Comparison of ENCODE assay signal across 12 mouse cellular contexts in genomic region chr8:47691303-47691702, GRCm38 (mm10). TPM values are rescaled to one million over a fixed set of nuclear protein-coding genes. Genes with fewer than 3 reads are reported as not detected.
DNase-seq lines count a peak whose midpoint lies in the region; ATAC-seq lines count a peak whose summit lies in the region.
"Had no signal": no experiment of that assay in that cellular context is flagged by ENCODE, and none has a peak within 500 bp of the region (broad histone marks: within the 10 kb centered on the region; RNA-seq: fewer than 3 reads in every experiment).

No protein-coding gene starts in this region.

- WGBS in forebrain, embryonic 11.5 days = 33% methylated on average over 7 of the region's 7 CpGs
- 32% methylated on average over 7 of the region's 7 CpGs for WGBS in forebrain, embryonic 15.5 days
- WGBS in lung, embryonic 16.5 days = 61% methylated on average over 7 of the region's 7 CpGs
- WGBS in limb, embryonic 10.5 days = 52% methylated on average over 7 of the region's 7 CpGs
- WGBS in stomach, embryonic 15.5 days = 64% methylated on average over 7 of the region's 7 CpGs

- H3K9ac ChIP-seq in forebrain, embryonic 11.5 days (ENCODE audit: low read length) = no peak overlapping the region
- H3K9ac ChIP-seq in forebrain, embryonic 15.5 days (replicated peaks) = no peak overlapping the region
- no peak overlapping the region; the same call in 1 of the 2 replicates for H3K9ac ChIP-seq in lung, embryonic 16.5 days (ENCODE audit: low read length)
- no peak overlapping the region for H3K9ac ChIP-seq in stomach, embryonic 15.5 days
- H3K9ac ChIP-seq: embryonic facial prominence, embryonic 15.5 days had no signal

- no peaks in the 10 kb centered on the region for H3K27me3 ChIP-seq in forebrain, embryonic 11.5 days (ENCODE audit: control insufficient read depth, insufficient read depth, low read length)
- H3K27me3 ChIP-seq in forebrain, embryonic 15.5 days = no peaks in the 10 kb centered on the region
- no peaks in the 10 kb centered on the region for H3K27me3 ChIP-seq in lung, embryonic 16.5 days (ENCODE audit: control insufficient read depth, insufficient read depth, low read depth, low read length)
- peaks cover 16% of the 10 kb centered on the region for H3K27me3 ChIP-seq in limb, embryonic 10.5 days (ENCODE audit: low read depth, poor library complexity, severe bottlenecking)
- no peaks in the 10 kb centered on the region for H3K27me3 ChIP-seq in stomach, embryonic 15.5 days (replicated peaks)
- H3K27me3 ChIP-seq: embryonic facial prominence, embryonic 15.5 days; megakaryocyte, embryonic 14.5 days had no signal

- no peaks in the 10 kb centered on the region for H3K36me3 ChIP-seq in forebrain, embryonic 11.5 days (ENCODE audit: control insufficient read depth, insufficient read depth, low read length)
- H3K36me3 ChIP-seq in forebrain, embryonic 15.5 days = no peaks in the 10 kb centered on the region
- H3K36me3 ChIP-seq in lung, embryonic 16.5 days (ENCODE audit: control insufficient read depth, insufficient read depth, low read length) = no peaks in the 10 kb centered on the region
- H3K36me3 ChIP-seq in limb, embryonic 10.5 days = no peaks in the 10 kb centered on the region
- H3K36me3 ChIP-seq in stomach, embryonic 15.5 days = no peaks in the 10 kb centered on the region
- H3K36me3 ChIP-seq: embryonic facial prominence, embryonic 15.5 days had no signal

- no peak overlapping the region for H3K4me3 ChIP-seq in forebrain, embryonic 11.5 days (ENCODE audit: low read depth, low read length)
- H3K4me3 ChIP-seq in forebrain, embryonic 15.5 days = no peak overlapping the region
- no peak overlapping the region for H3K4me3 ChIP-seq in lung, embryonic 16.5 days (ENCODE audit: low read length)
- H3K4me3 ChIP-seq in limb, embryonic 10.5 days = peak overlapping the region; percentile 42; the same call in 1 of the 2 replicates
- no peak overlapping the region for H3K4me3 ChIP-seq in stomach, embryonic 15.5 days (replicated peaks)

- H3K4me1 ChIP-seq in forebrain, embryonic 11.5 days (replicated peaks; ENCODE audit: control insufficient read depth, insufficient read depth, low read length) = peaks cover 6% of the 10 kb centered on the region; the same call in 1 of the 2 replicates
- peaks cover 6% of the 10 kb centered on the region for H3K4me1 ChIP-seq in forebrain, embryonic 15.5 days
- H3K4me1 ChIP-seq in lung, embryonic 16.5 days (replicated peaks; ENCODE audit: control insufficient read depth, insufficient read depth, low read length) = no peaks in the 10 kb centered on the region; the same call in 1 of the 2 replicates
- H3K4me1 ChIP-seq in limb, embryonic 10.5 days = 0 out of 2 replicates have a peak, but pooled peaks cover 4% of the 10 kb centered on the region
- H3K4me1 ChIP-seq in stomach, embryonic 15.5 days = no peaks in the 10 kb centered on the region
- H3K4me1 ChIP-seq: embryonic facial prominence, embryonic 15.5 days had no signal

- DNase-seq in forebrain, embryonic 11.5 days (ENCODE audit: low spot score) = no peak
- DNase-seq in lung, postnatal 10 days = no peak
- no peak for DNase-seq in limb, embryonic 10.5 days (ENCODE audit: low spot score)
- DNase-seq in left cerebral cortex, adult 8-10 months (ENCODE audit: low spot score in 2 of 2) = no peak
- DNase-seq in layer of hippocampus, adult 9-10 months (ENCODE audit: low spot score) = no peak
- DNase-seq: gastrocnemius, postnatal 25 days had no signal

- H3K27ac ChIP-seq in forebrain, embryonic 11.5 days (ENCODE audit: low read depth, low read length) = no peak overlapping the region
- no peak overlapping the region for H3K27ac ChIP-seq in forebrain, embryonic 15.5 days (replicated peaks)
- no peak overlapping the region for H3K27ac ChIP-seq in lung, embryonic 16.5 days (ENCODE audit: low read length)
- H3K27ac ChIP-seq in limb, embryonic 10.5 days = peak overlapping the region; percentile 58; the same call in 1 of the 2 replicates
- no peak overlapping the region for H3K27ac ChIP-seq in stomach, embryonic 15.5 days
- H3K27ac ChIP-seq: embryonic facial prominence, embryonic 15.5 days had no signal

- H3K4me2 ChIP-seq in forebrain, embryonic 11.5 days (ENCODE audit: low read depth, low read length, severe bottlenecking) = peak overlapping the region; percentile 58; the same call in 1 of the 2 replicates
- H3K4me2 ChIP-seq in forebrain, embryonic 15.5 days (replicated peaks) = no peak overlapping the region
- peak overlapping the region; percentile 38 for H3K4me2 ChIP-seq in lung, embryonic 16.5 days (ENCODE audit: low read depth, low read length)
- peak overlapping the region; percentile 54; the same call in 1 of the 2 replicates for H3K4me2 ChIP-seq in stomach, embryonic 15.5 days

- H3K9me3 ChIP-seq in forebrain, embryonic 11.5 days (ENCODE audit: control insufficient read depth, low read length) = no peaks in the 10 kb centered on the region
- no peaks in the 10 kb centered on the region for H3K9me3 ChIP-seq in forebrain, embryonic 15.5 days
- H3K9me3 ChIP-seq in lung, embryonic 16.5 days (ENCODE audit: control insufficient read depth, low read length) = no peaks in the 10 kb centered on the region
- H3K9me3 ChIP-seq in limb, embryonic 10.5 days (replicated peaks) = no peaks in the 10 kb centered on the region
- no peaks in the 10 kb centered on the region for H3K9me3 ChIP-seq in stomach, embryonic 15.5 days
- H3K9me3 ChIP-seq: embryonic facial prominence, embryonic 15.5 days had no signal

- ATAC-seq in forebrain, embryonic 11.5 days (replicated peaks; ENCODE audit: low FRiP score) = no peak
- no peak for ATAC-seq in forebrain, embryonic 15.5 days (replicated peaks)
- no peak for ATAC-seq in lung, embryonic 16.5 days (ENCODE audit: low read depth)
- ATAC-seq in stomach, embryonic 15.5 days (ENCODE audit: insufficient read depth, low FRiP score, low read depth) = no peak
- ATAC-seq: Patski had no signal

RNA-seq across cellular contexts. Expression of gene Ing2, which starts 15.9 kb away (rescaled TPM):
- polyA plus RNA-seq in forebrain, embryonic 11.5 days (2014; fragmentation: Nextera tagmentation; extraction: Ambion mirVana) = 10.6 and 11.0 TPM in 2 replicates
- polyA plus RNA-seq in forebrain, embryonic 15.5 days (2015; fragmentation: Nextera tagmentation; extraction: Ambion mirVana) = 7.3 and 8.3 TPM in 2 replicates
- polyA plus RNA-seq in lung, embryonic 16.5 days (2015; fragmentation: Nextera tagmentation; extraction: Ambion mirVana) = 10.9 and 11.8 TPM in 2 replicates
- 12.3 and 13.1 TPM in 2 replicates for polyA plus RNA-seq in limb, embryonic 10.5 days (2016; fragmentation: Nextera tagmentation; extraction: Ambion mirVana)
- polyA plus RNA-seq in stomach, embryonic 15.5 days (2015; fragmentation: Nextera tagmentation; extraction: Ambion mirVana) = 13.3 and 15.8 TPM in 2 replicates
- total RNA-seq in left cerebral cortex, adult 8-10 months (2022) = 10 to 100 TPM; 40.3 to 50.1 (median 44.3) TPM

RNA-seq across cellular contexts. Expression of gene Cdkn2aip, which starts 22.4 kb away (rescaled TPM):
- polyA plus RNA-seq in forebrain, embryonic 11.5 days (2014; fragmentation: Nextera tagmentation; extraction: Ambion mirVana) = 45.7 and 46.3 TPM in 2 replicates
- 46.1 and 46.2 TPM in 2 replicates for polyA plus RNA-seq in forebrain, embryonic 15.5 days (2015; fragmentation: Nextera tagmentation; extraction: Ambion mirVana)
- 23.4 and 26.1 TPM in 2 replicates for polyA plus RNA-seq in lung, embryonic 16.5 days (2015; fragmentation: Nextera tagmentation; extraction: Ambion mirVana)
- 31.5 and 33.6 TPM in 2 replicates for polyA plus RNA-seq in limb, embryonic 10.5 days (2016; fragmentation: Nextera tagmentation; extraction: Ambion mirVana)
- polyA plus RNA-seq in stomach, embryonic 15.5 days (2015; fragmentation: Nextera tagmentation; extraction: Ambion mirVana) = 21.4 and 21.6 TPM in 2 replicates
- total RNA-seq in left cerebral cortex, adult 8-10 months (2022) = 10 to 100 TPM; 14.2 to 18.9 (median 17.7) TPM
